Mouse (Mus musculus) heart, adult 11 months (tissue): ENCODE measurements around the gene Epp13.
A peak's percentile ranks its signal among the peaks of the same experiment; 100 is the strongest.
"Not testable (repeated sequence)": the region's sequence is repeated elsewhere in the genome, so short reads cannot be mapped to it uniquely, and the experiment has no call there.

ENCODE experiments used
- DNase-seq: peaks from one replicate; pipeline ENCODE4 v3.0.0; 2022

Gene Epp13

DNA sequence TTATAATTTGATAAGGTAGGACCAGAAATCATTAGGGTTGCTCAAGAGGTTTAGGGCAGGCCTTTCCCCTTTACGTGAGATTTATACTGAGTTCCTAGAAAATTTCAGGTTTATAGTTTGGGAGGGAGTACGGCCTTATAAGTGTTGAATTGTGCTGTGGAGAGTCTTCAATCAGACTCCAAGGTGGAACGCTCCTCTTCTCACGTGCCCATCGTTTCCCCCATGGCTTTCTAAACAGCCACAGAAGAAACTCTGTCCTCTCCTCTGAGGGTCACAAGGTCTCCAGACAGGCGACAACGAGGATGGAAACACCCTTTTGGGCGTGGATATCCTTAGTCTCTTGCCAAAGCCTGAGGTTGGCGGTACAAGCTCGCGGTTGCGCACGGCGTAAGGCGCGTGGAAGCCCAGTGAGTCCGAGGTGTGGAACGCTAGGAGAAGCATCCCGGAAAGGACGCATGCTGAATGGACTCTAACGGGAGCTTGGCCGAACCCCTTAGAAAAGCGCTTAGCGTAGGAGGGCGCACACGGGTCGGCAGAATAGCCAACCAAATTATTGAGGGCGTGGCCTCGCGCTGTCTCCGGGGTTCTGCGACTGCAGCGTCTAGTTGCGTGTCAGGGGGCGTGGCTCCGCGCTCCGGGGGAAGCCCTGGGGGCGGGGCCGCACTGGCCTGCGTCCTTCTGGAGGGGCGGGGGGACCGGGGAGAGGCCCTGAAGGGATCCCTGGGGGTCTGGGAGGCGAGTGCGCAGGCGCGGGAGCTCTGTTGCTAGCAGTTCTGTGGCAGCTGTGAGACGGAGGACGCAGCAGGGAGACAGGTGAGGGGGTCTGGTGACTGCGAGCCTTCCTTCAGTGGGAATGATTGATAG is 33.6 kb downstream of the Epp13 start, which contains the start of gene Zfp667:
Gene Zfp667, plus strand, starts transcription at position 738 of the 864 bp plus-strand sequence.
- peak; percentile 100 for DNase-seq

DNA sequence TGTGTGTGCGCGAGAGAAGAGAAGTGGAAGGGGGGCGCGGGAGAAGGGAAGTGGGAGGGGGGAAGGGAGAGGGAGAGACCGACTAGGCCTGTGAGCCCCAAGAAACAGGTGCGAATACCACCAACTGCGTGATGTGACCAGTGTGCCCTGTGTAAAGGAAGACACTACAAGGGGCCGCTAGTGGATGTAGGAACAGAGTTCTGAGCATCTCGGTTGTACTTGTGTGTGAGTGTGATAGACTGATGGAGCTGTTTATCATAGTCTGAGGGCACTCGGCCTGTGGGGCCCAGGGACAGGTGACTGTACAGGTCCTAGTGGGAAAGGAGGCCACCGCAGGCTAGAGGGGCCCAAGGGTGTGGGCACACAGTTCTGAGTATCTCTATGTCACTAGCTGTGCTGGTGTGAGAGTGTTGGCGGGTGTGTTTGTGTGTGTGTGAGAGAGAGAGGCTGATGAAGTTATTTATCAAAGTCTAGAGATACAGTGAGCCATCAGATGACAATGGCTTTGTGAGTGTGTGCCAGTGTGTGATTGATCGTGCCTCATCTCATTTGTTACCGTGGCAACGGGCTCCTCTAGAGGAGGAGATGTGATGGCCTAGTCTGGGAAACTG is 34.5 kb downstream of the Epp13 start:
- DNase-seq: peak; percentile 91

DNA sequence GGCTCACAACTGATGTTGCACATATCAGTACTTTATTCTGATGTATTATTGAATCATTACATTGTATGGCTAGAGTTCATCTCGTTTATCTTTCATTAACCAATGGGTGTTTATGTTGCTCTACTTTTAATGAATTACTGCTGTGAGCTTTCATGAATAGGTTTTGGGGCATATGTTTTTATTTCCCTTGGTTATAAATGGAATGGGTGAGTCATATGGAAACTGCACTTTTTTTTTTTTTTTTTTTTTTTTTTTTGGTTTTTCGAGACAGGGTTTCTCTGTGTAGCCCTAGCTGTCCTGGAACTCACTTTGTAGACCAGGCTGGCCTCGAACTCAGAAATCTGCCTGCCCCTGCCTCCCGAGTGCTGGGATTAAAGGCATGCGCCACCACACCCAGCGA is 38.6 kb downstream of the Epp13 start:
- not testable (repeated sequence) for DNase-seq

DNA sequence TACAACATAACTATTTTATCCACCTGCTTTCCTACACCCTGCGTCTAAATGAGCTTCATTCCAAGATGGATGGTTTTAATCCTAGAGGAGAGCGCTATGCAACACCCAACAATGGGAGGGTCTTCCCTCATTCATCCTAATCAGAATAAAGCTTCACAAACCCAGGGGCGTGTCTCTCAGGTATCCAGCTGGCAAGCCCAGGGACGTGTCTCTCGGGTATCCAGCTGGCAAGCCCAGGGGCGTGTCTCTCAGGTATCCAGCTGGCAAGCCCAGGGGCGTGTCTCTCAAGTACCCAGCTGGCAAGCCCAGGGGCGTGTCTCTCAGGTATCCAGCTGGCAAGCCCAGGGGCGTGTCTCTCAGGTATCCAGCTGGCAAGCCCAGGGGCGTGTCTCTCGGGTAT is 48.3 kb downstream of the Epp13 start:
- not testable (repeated sequence) for DNase-seq

DNA sequence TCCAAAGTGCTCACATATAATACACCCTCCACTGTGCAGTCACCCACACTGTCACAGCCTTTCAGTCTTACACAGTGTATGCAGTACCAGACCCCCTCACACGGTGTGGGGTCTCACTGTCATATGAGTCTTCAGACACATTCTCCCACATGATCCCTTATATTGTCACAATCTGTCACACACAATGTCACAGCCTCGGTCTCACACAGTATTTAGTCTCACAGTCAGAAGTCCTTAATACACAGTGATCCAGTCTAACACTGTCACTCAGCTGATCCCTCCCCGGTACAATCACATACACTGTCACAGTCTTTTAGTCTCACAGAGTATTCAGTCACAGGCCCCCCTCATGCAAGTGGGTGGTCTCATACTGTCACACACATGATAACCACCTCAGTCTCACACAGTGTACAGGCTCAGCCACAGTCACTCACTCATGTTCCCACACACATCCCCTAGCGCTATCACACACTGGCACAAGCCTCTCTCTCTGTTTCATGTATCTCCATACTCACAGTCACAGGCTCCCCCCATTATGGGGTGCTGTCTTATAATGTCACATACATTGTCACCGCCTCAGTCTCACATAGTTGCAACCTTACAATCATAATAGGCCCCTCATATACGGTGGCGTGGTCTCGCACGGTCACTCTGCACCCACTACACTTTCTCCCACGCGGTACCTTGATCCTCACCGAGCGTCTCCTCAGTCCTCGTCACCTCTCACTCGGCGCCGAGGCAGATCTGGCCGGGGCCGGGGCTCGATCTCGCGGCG is 78.1 kb downstream of the Epp13 start:
- peak; percentile 87 for DNase-seq

DNA sequence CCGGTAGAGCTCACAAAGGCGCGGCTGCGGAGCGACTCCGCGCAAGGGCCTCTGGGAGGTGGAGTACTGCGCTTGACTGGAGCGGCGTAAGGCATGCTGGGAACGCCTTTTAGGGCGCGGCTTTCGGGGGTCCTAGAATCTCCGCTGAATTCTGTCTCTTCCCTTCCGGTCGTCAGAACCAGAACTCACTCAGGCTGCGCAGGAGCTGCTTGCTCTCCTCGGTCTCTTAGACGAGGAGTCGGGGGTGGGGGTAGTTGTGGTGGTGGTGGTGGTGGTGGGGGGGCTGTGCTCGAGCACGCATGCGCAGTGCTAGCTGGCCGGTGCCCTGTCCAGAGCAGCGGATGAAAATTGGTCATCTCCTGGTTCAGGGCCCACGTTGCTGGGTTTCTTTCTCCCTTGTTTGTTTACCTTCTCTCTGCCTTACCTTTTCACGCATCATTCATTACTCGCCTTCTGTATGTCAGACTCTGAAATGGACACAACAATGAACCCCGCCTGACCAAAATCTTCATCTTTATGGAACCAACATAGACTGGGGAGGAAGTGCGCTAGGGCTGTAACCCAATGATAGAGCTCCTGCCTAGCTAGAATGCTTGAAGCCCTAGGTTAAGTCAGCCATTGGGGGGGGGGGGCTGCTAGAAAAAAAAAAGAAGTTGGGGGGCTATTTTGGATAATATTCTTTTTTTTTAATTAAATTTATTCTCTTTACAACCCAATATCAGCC is 78.9 kb downstream of the Epp13 start, which contains the start of gene Zfp583:
Gene Zfp583, minus strand, starts transcription at position 53 of the 724 bp plus-strand sequence.
- peak; percentile 99 for DNase-seq
